Mouse (Mus musculus): Measurements from ENCODE around the gene Inha.

Inha gene

GRCm38 (mm10) chr1:75507006-75507405 is at the start of gene Inha:
Inha (plus strand) TSS chr1:75507077.
- DNase-seq (ENCODE audit: low spot score) = no peak

GRCm38 (mm10) chr1:75457710-75458024 is 49.2 kb upstream of the Inha start:
- no peak for DNase-seq (ENCODE audit: low spot score)

GRCm38 (mm10) chr1:75458025-75458788 is 48.7 kb upstream of the Inha start:
- no peak for DNase-seq (ENCODE audit: low spot score)

GRCm38 (mm10) chr1:75458789-75459684 is 47.8 kb upstream of the Inha start:
- no peak for DNase-seq (ENCODE audit: low spot score)

GRCm38 (mm10) chr1:75460297-75460696 is 46.6 kb upstream of the Inha start:
- DNase-seq (ENCODE audit: low spot score) = no peak

- no peak for DNase-seq (ENCODE audit: low spot score)
These were observed 44.2 kb upstream of the Inha start for GRCm38 (mm10) chr1:75462636-75463035.

DNA sequence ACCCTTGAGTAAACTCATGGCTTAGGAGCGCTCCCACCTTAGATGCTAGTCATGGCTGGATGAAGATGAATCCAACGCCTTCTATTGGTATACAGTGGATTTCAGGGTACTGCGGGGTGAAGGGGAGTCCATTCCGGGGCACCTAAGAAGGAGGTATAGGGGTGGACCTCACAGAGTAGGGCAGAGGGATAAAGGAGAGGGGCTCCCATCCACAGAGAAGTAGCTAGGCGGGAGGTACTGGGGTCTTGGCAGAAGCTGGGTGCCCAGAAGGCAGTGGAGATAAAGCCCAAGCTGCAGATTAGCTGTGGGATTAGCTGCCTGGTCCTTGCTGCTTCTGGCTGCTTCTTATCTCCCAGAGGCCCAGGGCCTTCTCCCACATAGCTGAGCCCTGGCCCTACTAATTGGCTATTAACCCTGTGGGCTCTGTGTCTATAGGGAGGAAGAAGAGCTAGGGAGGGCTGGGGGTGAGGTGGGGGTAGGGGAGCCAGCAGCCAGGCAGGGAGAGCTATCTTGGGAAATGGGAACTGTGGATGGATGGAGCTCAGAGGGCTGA is 43.1 kb upstream of the Inha start:
- no peak for DNase-seq (ENCODE audit: low spot score)

DNA sequence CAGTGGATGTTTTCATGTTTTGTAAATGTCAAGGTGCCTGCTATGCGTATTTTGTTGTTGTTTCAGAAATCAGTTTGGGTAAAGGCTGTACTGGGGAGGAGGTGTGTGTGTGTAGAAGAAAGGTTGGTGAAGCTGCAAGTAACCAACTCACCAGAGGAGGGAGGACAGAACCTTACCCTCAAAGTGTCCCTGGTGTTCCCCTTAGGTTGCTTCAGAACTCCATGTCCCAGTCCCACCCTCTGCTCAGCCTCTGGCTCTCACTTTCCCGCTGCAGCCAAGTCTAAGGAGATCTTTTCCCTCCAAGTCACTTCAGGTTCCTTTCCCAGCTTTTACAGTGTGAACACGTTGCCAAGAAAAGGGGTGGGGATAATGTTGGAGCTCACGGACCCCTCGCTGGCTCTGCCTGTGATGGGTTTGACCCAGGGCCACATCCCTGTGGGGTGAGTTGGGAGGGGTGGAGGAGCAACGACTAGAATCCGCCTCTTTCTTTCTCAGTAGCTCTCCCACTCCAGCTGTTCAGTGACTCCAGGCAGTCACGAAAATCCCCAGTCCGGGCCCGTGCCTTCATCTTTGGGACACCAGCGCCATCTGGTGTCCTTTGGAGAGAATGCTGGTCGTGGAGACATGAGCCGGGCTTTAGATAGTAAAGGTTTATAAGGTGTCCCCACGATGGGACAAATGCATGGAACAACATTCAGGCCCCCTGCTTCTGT is 39.5 kb upstream of the Inha start:
- no peak for DNase-seq (ENCODE audit: low spot score)

- DNase-seq (ENCODE audit: low spot score) = no peak
These were observed 37.5 kb upstream of the Inha start for GRCm38 (mm10) chr1:75469287-75469825.

- DNase-seq (ENCODE audit: low spot score) = no peak
These were observed 30.4 kb upstream of the Inha start for GRCm38 (mm10) chr1:75476441-75476840.

GRCm38 (mm10) chr1:75477264-75477965 is 29.5 kb upstream of the Inha start:
- no peak for DNase-seq (ENCODE audit: low spot score)

GRCm38 (mm10) chr1:75477966-75478290 is 28.9 kb upstream of the Inha start:
- DNase-seq (ENCODE audit: low spot score) = no peak

- no peak for DNase-seq (ENCODE audit: low spot score)
These were observed 28.4 kb upstream of the Inha start for GRCm38 (mm10) chr1:75478497-75478896.

- DNase-seq (ENCODE audit: low spot score) = peak; percentile 95
These were observed 27.8 kb upstream of the Inha start, which contains the start of the genes Chpf and Tmem198 for GRCm38 (mm10) chr1:75478916-75479634. Chpf (minus strand) TSS chr1:75479307. Tmem198 (plus strand) TSS chr1:75479532.

DNA sequence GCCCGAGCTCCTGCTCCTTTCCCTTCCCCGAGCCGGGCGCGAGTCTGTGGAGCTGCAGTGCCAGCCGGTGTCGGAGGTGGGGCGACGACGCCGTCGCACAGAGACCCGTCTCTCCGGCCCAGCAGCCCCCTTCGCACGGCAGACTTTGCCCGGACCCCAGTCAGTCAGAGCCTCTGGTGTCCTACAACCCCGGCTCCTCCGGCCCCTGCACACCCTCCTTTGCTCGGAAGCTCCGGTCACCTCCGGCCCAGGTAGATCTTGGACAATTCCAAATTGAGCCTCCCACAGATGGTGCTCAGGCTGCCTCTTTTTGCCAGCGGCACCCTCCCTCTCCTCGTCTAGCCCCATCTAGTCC is 27.3 kb upstream of the Inha start:
- no peak for DNase-seq (ENCODE audit: low spot score)

- DNase-seq (ENCODE audit: low spot score) = no peak
These were observed 26.8 kb upstream of the Inha start for GRCm38 (mm10) chr1:75480036-75480435.

- DNase-seq (ENCODE audit: low spot score) = no peak
These were observed 26.1 kb upstream of the Inha start for GRCm38 (mm10) chr1:75480735-75481134.

GRCm38 (mm10) chr1:75486561-75486960 is 20.3 kb upstream of the Inha start:
- DNase-seq (ENCODE audit: low spot score) = no peak

- DNase-seq (ENCODE audit: low spot score) = no peak
These were observed 19.9 kb upstream of the Inha start for GRCm38 (mm10) chr1:75487040-75487404.

GRCm38 (mm10) chr1:75487405-75488161 is 19.3 kb upstream of the Inha start:
- DNase-seq (ENCODE audit: low spot score) = no peak

Measured in left cerebral cortex, adult 11 months (tissue).